Mouse (Mus musculus): Measurements from ENCODE around the gene Trip11. TPM values are rescaled to one million over a fixed set of nuclear protein-coding genes. Genes with fewer than 3 reads are reported as not detected.

Gene Trip11
- polyA plus RNA-seq, 1 experiment from 2014 or later: 11.0 TPM

DNA sequence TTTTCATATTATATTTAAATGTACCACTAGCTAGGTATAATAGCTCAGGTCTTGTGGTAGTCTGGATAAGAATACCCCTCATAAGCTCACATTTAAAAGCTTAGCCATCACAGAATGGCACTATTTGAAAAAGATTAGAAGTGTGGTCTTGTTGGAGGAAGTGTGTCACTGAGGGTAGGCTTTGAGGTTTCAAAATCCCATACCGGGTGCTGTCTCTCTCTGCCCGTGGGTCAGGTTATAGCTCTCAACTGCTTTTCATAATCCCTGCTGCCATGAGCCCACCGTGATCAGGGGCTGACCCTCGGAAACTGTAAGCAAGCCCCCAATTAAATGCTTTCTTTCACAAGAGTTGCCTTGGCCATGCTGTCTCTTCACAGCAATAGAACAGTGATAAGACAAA is 8.2 kb downstream of the Trip11 start:
- no peak for ATAC-seq (ENCODE audit: low FRiP score)
- Histone ChIP-seq H3K27me3 (ENCODE audit: control insufficient read depth, insufficient read depth, low read length) (no peaks in the 10 kb centered on the region), H3K27ac (ENCODE audit: low read depth, low read length) (no peak overlapping the region), H3K36me3 (ENCODE audit: control insufficient read depth, insufficient read depth, low read length) (peaks cover 5% of the 10 kb centered on the region; the same call in 1 of the 2 replicates), H3K9me3 (ENCODE audit: control insufficient read depth, low read length) (no peaks in the 10 kb centered on the region), H3K4me3 (ENCODE audit: low read depth, low read length) (no peak overlapping the region), H3K9ac (ENCODE audit: low read length) (no peak overlapping the region), H3K4me1 (ENCODE audit: control insufficient read depth, insufficient read depth, low read length) (no peaks in the 10 kb centered on the region), H3K4me2 (no peak overlapping the region)
- WGBS: 88% methylated on average over 4 of the region's 4 CpGs
- DNase-seq (ENCODE audit: low spot score, missing footprints): no peak

DNA sequence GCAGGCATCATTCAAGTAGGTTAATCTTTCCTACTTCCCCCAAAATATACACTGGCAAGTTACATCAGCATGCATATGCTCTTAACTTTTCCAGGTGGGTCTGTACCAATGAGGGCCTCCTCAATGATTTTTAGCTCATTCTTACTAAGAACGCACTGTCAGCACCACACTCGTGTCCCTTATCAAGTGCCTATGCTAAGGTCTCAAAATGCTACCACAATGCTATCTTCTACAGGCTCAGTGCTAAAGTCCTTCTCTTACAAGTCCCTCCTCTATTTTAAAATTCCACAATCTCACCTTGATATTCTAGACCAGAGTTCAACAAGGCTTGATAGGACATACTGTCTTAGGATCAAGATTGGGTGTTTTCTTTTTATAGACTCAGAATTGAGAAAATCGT is 8.9 kb downstream of the Trip11 start:
- WGBS: 93% methylated on average over 3 of the region's 3 CpGs
- H3K4me2 ChIP-seq: no peak overlapping the region
- no peaks in the 10 kb centered on the region for H3K27me3 ChIP-seq (ENCODE audit: control insufficient read depth, insufficient read depth, low read length)
- H3K36me3 ChIP-seq (ENCODE audit: control insufficient read depth, insufficient read depth, low read length): peaks cover 5% of the 10 kb centered on the region; the same call in 1 of the 2 replicates
- ATAC-seq (ENCODE audit: low FRiP score): no peak
- H3K27ac ChIP-seq (ENCODE audit: low read depth, low read length): no peak overlapping the region
- no peak overlapping the region for H3K4me3 ChIP-seq (ENCODE audit: low read depth, low read length)
- H3K9ac ChIP-seq (ENCODE audit: low read length): no peak overlapping the region
- DNase-seq (ENCODE audit: low spot score, missing footprints): peak; percentile 51
- no peaks in the 10 kb centered on the region for H3K4me1 ChIP-seq (ENCODE audit: control insufficient read depth, insufficient read depth, low read length)
- H3K9me3 ChIP-seq (ENCODE audit: control insufficient read depth, low read length): no peaks in the 10 kb centered on the region

DNA sequence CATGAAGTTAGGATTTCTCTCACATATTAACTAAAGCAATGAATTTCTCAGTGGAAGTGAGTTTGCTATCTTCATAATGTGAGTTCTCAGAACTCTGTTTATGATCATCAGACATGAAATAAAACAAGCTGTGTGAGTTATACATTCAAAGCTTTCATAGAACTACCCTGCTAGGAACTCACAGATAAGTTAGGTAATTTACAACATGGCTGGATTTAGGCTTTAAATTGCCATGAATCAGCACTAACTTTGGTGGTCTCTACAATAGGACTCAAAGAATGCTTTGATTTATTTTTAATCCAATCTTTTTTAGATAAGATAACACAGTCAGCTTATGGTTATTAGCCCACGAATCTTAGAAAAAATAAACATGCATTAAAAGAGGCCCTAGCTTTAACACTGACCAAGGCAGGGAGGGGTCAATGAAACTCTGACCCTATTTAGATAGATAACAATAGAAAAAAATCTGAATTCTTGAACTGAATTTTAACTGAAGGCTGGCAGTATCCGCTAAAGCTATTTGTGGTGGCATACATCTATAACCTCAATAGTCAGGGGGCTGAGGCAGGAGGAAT is 13.3 kb downstream of the Trip11 start:
- Histone ChIP-seq H3K4me1 (ENCODE audit: control insufficient read depth, insufficient read depth, low read length) (no peaks in the 10 kb centered on the region), H3K4me2 (no peak overlapping the region), H3K4me3 (ENCODE audit: low read depth, low read length) (no peak overlapping the region), H3K36me3 (ENCODE audit: control insufficient read depth, insufficient read depth, low read length) (no peaks in the 10 kb centered on the region), H3K9me3 (ENCODE audit: control insufficient read depth, low read length) (no peaks in the 10 kb centered on the region), H3K9ac (ENCODE audit: low read length) (no peak overlapping the region), H3K27ac (ENCODE audit: low read depth, low read length) (no peak overlapping the region), H3K27me3 (ENCODE audit: control insufficient read depth, insufficient read depth, low read length) (no peaks in the 10 kb centered on the region)
- no peak for ATAC-seq (ENCODE audit: low FRiP score)
- WGBS: 95% methylated on average over 2 of the region's 2 CpGs
- peak; percentile 41 for DNase-seq (ENCODE audit: low spot score, missing footprints)

DNA sequence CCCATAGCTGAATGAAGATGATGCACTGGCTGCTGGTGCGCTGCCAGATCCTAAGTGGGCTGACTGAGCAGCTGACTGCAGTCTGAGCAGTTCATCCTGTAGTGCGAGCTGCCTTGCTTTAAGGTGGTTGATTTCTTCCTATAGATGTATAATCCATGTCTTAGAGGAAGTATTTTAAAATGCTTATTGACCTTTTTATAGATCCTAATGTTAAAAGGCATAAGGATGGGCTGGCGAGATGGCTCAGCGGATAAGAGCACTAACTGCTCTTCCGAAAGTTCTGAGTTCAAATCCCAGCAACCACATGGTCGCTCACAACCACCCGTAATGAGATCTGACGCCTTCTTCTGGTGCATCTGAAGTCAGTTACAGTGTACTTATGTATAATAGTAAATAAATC is 14.1 kb downstream of the Trip11 start:
- WGBS: 93% methylated on average over 8 of the region's 8 CpGs
- H3K36me3 ChIP-seq (ENCODE audit: control insufficient read depth, insufficient read depth, low read length): no peaks in the 10 kb centered on the region; the same call in 1 of the 2 replicates
- H3K4me3 ChIP-seq (ENCODE audit: low read depth, low read length): no peak overlapping the region
- no peak overlapping the region for H3K27ac ChIP-seq (ENCODE audit: low read depth, low read length)
- DNase-seq (ENCODE audit: low spot score, missing footprints): peak; percentile 72
- no peak overlapping the region for H3K4me2 ChIP-seq
- H3K4me1 ChIP-seq (ENCODE audit: control insufficient read depth, insufficient read depth, low read length): no peaks in the 10 kb centered on the region
- H3K9me3 ChIP-seq (ENCODE audit: control insufficient read depth, low read length): no peaks in the 10 kb centered on the region
- no peak overlapping the region for H3K9ac ChIP-seq (ENCODE audit: low read length)
- no peak for ATAC-seq (ENCODE audit: low FRiP score)
- no peaks in the 10 kb centered on the region for H3K27me3 ChIP-seq (ENCODE audit: control insufficient read depth, insufficient read depth, low read length)

DNA sequence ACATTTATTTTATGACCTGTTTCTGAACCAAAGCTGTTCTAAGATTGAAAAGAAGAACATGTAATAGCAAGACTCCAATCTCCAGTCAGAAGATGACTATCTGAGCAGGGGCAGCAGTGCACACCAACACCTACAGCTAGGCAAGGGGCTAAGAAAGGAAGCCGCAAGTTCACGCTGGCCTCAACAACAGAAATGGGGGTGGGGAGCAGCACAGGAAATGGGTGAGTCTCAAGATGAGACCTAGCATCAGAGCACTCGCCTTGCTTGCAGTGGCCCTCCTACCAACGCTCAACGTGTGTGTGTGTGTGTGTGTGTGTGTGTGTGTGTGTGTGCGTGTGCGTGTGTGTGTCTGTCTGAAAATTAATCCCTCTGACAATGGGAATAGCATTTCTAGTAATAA is 16.0 kb downstream of the Trip11 start:
- 88% methylated on average over 7 of the region's 7 CpGs for WGBS
- Histone ChIP-seq H3K27ac (ENCODE audit: low read depth, low read length) (no peak overlapping the region), H3K9ac (ENCODE audit: low read length) (no peak overlapping the region), H3K4me3 (ENCODE audit: low read depth, low read length) (no peak overlapping the region), H3K9me3 (ENCODE audit: control insufficient read depth, low read length) (no peaks in the 10 kb centered on the region), H3K36me3 (ENCODE audit: control insufficient read depth, insufficient read depth, low read length) (no peaks in the 10 kb centered on the region; the same call in 1 of the 2 replicates), H3K4me2 (no peak overlapping the region), H3K27me3 (ENCODE audit: control insufficient read depth, insufficient read depth, low read length) (no peaks in the 10 kb centered on the region), H3K4me1 (ENCODE audit: control insufficient read depth, insufficient read depth, low read length) (no peaks in the 10 kb centered on the region)
- DNase-seq (ENCODE audit: low spot score, missing footprints) (no peak), ATAC-seq (ENCODE audit: low FRiP score) (no peak)

DNA sequence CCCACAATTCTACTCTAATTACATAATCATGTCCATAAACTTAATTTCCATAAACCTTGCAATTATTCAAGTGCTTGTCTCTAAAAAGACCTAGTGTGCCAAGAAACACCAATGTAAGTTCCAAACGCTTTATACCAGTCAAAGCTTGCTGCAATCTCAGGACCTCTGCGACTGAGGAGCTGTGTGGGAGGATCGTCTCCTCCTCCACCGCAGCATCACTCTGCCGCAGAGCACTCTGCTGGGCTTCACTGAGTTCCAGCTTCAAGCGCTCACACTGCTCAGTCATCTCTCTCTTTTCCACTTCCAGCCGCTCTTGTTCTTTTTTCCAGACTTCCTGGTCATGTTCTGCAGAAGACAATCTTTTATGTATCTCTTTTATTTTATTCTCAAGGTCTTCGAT is 19.8 kb downstream of the Trip11 start:
- DNase-seq (ENCODE audit: low spot score, missing footprints) (no peak), ATAC-seq (ENCODE audit: low FRiP score) (no peak)
- Histone ChIP-seq H3K4me3 (ENCODE audit: low read depth, low read length) (no peak overlapping the region), H3K9ac (ENCODE audit: low read length) (no peak overlapping the region), H3K4me1 (ENCODE audit: control insufficient read depth, insufficient read depth, low read length) (no peaks in the 10 kb centered on the region), H3K4me2 (no peak overlapping the region), H3K27me3 (ENCODE audit: control insufficient read depth, insufficient read depth, low read length) (no peaks in the 10 kb centered on the region), H3K27ac (ENCODE audit: low read depth, low read length) (no peak overlapping the region), H3K36me3 (ENCODE audit: control insufficient read depth, insufficient read depth, low read length) (no peaks in the 10 kb centered on the region; the same call in 1 of the 2 replicates), H3K9me3 (ENCODE audit: control insufficient read depth, low read length) (no peaks in the 10 kb centered on the region)
- WGBS: 86% methylated on average over 8 of the region's 8 CpGs

DNA sequence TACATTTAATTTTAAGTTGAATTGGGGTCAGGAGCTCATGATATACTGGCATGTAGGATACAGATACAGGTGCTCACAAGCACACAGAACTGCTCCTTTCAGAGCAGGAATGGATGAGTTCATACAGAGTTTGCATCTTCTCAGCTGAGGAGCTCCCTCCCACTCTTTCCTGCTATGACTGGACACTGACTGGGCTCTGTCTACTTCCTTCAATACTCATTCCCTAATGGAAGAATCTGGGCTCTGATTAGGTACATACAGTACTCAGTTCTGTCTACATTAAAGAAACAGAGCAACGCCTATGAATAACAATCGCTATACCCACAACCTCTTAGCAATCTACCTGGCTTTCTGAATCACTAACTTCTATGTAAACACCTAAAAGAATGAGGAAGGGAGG is 20.2 kb downstream of the Trip11 start:
- no peak overlapping the region for H3K27ac ChIP-seq (ENCODE audit: low read depth, low read length)
- H3K9ac ChIP-seq (ENCODE audit: low read length): no peak overlapping the region
- H3K36me3 ChIP-seq (ENCODE audit: control insufficient read depth, insufficient read depth, low read length): no peaks in the 10 kb centered on the region; the same call in 1 of the 2 replicates
- H3K4me3 ChIP-seq (ENCODE audit: low read depth, low read length): no peak overlapping the region
- no peak for DNase-seq (ENCODE audit: low spot score, missing footprints)
- no peak overlapping the region for H3K4me2 ChIP-seq
- 94% methylated on average over 2 of the region's 2 CpGs for WGBS
- H3K27me3 ChIP-seq (ENCODE audit: control insufficient read depth, insufficient read depth, low read length): no peaks in the 10 kb centered on the region
- ATAC-seq (ENCODE audit: low FRiP score): no peak
- no peaks in the 10 kb centered on the region for H3K9me3 ChIP-seq (ENCODE audit: control insufficient read depth, low read length)
- no peaks in the 10 kb centered on the region for H3K4me1 ChIP-seq (ENCODE audit: control insufficient read depth, insufficient read depth, low read length)

- ATAC-seq (ENCODE audit: low FRiP score): no peak
- 82% methylated on average over 5 of the region's 5 CpGs for WGBS
Observed at GRCm38 (mm10) chr12:101891066-101891465, 22.0 kb downstream of the Trip11 start.

DNA sequence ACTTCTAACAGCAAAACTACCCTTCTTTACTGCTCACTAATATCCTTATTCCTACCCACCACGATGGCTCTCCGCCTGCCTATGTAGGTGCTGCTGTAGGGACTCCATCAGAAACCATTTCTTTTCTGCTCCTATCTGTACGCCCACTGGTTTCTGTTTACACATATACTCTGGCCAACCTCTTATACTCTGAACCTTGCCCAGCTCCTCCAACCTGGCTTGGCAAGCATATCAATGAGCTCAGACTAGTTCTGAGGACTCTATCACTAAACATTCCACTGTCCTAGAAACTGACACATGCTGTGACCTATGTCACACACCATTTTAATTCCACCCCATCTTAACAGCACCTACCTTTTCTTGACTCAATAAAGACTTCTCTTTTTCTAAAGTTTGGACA is 23.7 kb downstream of the Trip11 start:
- Histone ChIP-seq H3K4me2 (no peak overlapping the region), H3K27me3 (ENCODE audit: control insufficient read depth, insufficient read depth, low read length) (no peaks in the 10 kb centered on the region), H3K9me3 (ENCODE audit: control insufficient read depth, low read length) (no peaks in the 10 kb centered on the region), H3K36me3 (ENCODE audit: control insufficient read depth, insufficient read depth, low read length) (peaks cover 3% of the 10 kb centered on the region; the same call in 1 of the 2 replicates), H3K27ac (ENCODE audit: low read depth, low read length) (no peak overlapping the region), H3K4me3 (ENCODE audit: low read depth, low read length) (no peak overlapping the region), H3K4me1 (ENCODE audit: control insufficient read depth, insufficient read depth, low read length) (no peaks in the 10 kb centered on the region), H3K9ac (ENCODE audit: low read length) (no peak overlapping the region)
- 94% methylated on average over 3 of the region's 3 CpGs for WGBS
- ATAC-seq (ENCODE audit: low FRiP score): no peak
- peak; percentile 44 for DNase-seq (ENCODE audit: low spot score, missing footprints)

More at GRCm38 (mm10) chr12:101891066-101891465, 22.0 kb downstream of the Trip11 start:
- DNase-seq (ENCODE audit: low spot score, missing footprints): peak; percentile 65
- Histone ChIP-seq H3K27me3 (ENCODE audit: control insufficient read depth, insufficient read depth, low read length) (no peaks in the 10 kb centered on the region), H3K9ac (ENCODE audit: low read length) (no peak overlapping the region), H3K4me1 (ENCODE audit: control insufficient read depth, insufficient read depth, low read length) (no peaks in the 10 kb centered on the region), H3K4me3 (ENCODE audit: low read depth, low read length) (no peak overlapping the region), H3K27ac (ENCODE audit: low read depth, low read length) (no peak overlapping the region), H3K4me2 (no peak overlapping the region), H3K36me3 (ENCODE audit: control insufficient read depth, insufficient read depth, low read length) (no peaks in the 10 kb centered on the region; the same call in 1 of the 2 replicates), H3K9me3 (ENCODE audit: control insufficient read depth, low read length) (no peaks in the 10 kb centered on the region)

Data from midbrain, embryonic 11.5 days (tissue).